Mouse (Mus musculus): ENCODE data around the gene 4933407L21Rik. TPM values are rescaled to one million over a fixed set of nuclear protein-coding genes. Genes with fewer than 3 reads are reported as not detected.
A peak's percentile ranks its signal among the peaks of the same experiment; 100 is the strongest.

The 4933407L21Rik gene
- total and polyA plus RNA-seq, 3 experiments, result 0.17 to 0.71 (median 0.19) TPM

GRCm38 (mm10) chr1:85925183-85925582 lies 3.1 kb upstream of the 4933407L21Rik start:
- H3K79me2 ChIP-seq (replicated peaks; ENCODE audit: control insufficient read depth, extremely low read depth, insufficient read depth, poor library complexity, severe bottlenecking), result no peaks in the 10 kb centered on the region
- H3K4me1 ChIP-seq (ENCODE audit: control insufficient read depth in 1 of 2, insufficient read depth in 2 of 2), result peaks cover 0 to 17% of the 10 kb centered on the region in 2 experiments; a peak in 2 of 4 replicates
- TF ChIP-seq MEF2A (IDR thresholded peaks at IDR 0.05; ENCODE audit: borderline replicate concordance, low read depth, low read length) (no peak), ELF1 (IDR thresholded peaks at IDR 0.05; ENCODE audit: low read depth, low read length) (no peak)
- no peak overlapping the region for H3K4me2 ChIP-seq (ENCODE audit: insufficient read depth, low read depth, poor library complexity, severe bottlenecking)
- no peaks in the 10 kb centered on the region for H3K27me3 ChIP-seq (replicated peaks)
- H3K4me3 ChIP-seq (replicated peaks in 1 of 3; ENCODE audit: low read depth in 2 of 3, low read length in 2 of 3, poor library complexity in 1 of 3), result no peak overlapping the region
- H3K9ac ChIP-seq (ENCODE audit: insufficient read depth, low read depth), result no peak overlapping the region
- H3K27ac ChIP-seq (ENCODE audit: insufficient read depth, low read depth), result no peak overlapping the region
- H3K9me3 ChIP-seq (replicated peaks; ENCODE audit: low read length), result peaks cover 4% of the 10 kb centered on the region
- DNase-seq (ENCODE audit: extremely low read depth), result no peak
- in situ Hi-C loops (cut with MboI; ENCODE audit: low pct_ligation_motif_present, low pct_unique_long_range_greater_than_20kb, low sequenced_read_pairs), result no loop called here
- dilution Hi-C loops (cut with MboI; ENCODE audit: extremely low pct_ligation_motif_present, extremely low pct_unique_long_range_greater_than_20kb, low sequenced_read_pairs), result no loop called here
- H3K36me3 ChIP-seq (replicated peaks in 1 of 2; ENCODE audit: control insufficient read depth in 1 of 2, insufficient read depth in 1 of 2, low read length in 1 of 2), result no peaks in the 10 kb centered on the region

GRCm38 (mm10) chr1:85928688-85929065 lies 394 bp downstream of the 4933407L21Rik start:
- Histone ChIP-seq H3K4me1 (ENCODE audit: control insufficient read depth in 1 of 2, insufficient read depth in 2 of 2) (peaks cover 2 to 37% of the 10 kb centered on the region in 2 experiments; a peak in 3 of 4 replicates), H3K27me3 (replicated peaks) (no peaks in the 10 kb centered on the region), H3K9ac (ENCODE audit: insufficient read depth, low read depth) (no peak overlapping the region), H3K27ac (ENCODE audit: insufficient read depth, low read depth) (no peak overlapping the region), H3K4me2 (ENCODE audit: insufficient read depth, low read depth, poor library complexity, severe bottlenecking) (no peak overlapping the region), H3K9me3 (replicated peaks; ENCODE audit: low read length) (no peaks in the 10 kb centered on the region), H3K36me3 (replicated peaks in 1 of 2; ENCODE audit: control insufficient read depth in 1 of 2, insufficient read depth in 1 of 2, low read length in 1 of 2) (peaks cover 0 to 2% of the 10 kb centered on the region in 2 experiments), H3K79me2 (replicated peaks; ENCODE audit: control insufficient read depth, extremely low read depth, insufficient read depth, poor library complexity, severe bottlenecking) (no peaks in the 10 kb centered on the region), H3K4me3 (replicated peaks in 1 of 3; ENCODE audit: low read depth in 2 of 3, low read length in 2 of 3, poor library complexity in 1 of 3) (no peak overlapping the region)
- in situ Hi-C loops (cut with MboI; ENCODE audit: low pct_ligation_motif_present, low pct_unique_long_range_greater_than_20kb, low sequenced_read_pairs) (no loop called here), dilution Hi-C loops (cut with MboI; ENCODE audit: extremely low pct_ligation_motif_present, extremely low pct_unique_long_range_greater_than_20kb, low sequenced_read_pairs) (no loop called here)
- peak; percentile 23 for DNase-seq (ENCODE audit: extremely low read depth)
- no peak for TF ChIP-seq USF2 (conservative IDR thresholded peaks at IDR 0.05; ENCODE audit: low read depth, low read length)

- TF ChIP-seq ZNF384 (IDR thresholded peaks at IDR 0.05; ENCODE audit: low read depth, low read length), result no peak
- no peak for TF ChIP-seq ETS1 (conservative IDR thresholded peaks at IDR 0.05; ENCODE audit: low read depth, low read length)
- no peak for TF ChIP-seq RAD21 (IDR thresholded peaks at IDR 0.05; ENCODE audit: low read depth, low read length)
- TF ChIP-seq MAX (IDR thresholded peaks at IDR 0.05; ENCODE audit: low read length), result no peak
- no peak for TF ChIP-seq SMC3 (IDR thresholded peaks at IDR 0.05; ENCODE audit: low read depth, low read length)
- no peak for TF ChIP-seq POLR2AphosphoS2 (IDR thresholded peaks at IDR 0.05; ENCODE audit: low read depth, low read length)
- TF ChIP-seq MAZ (IDR thresholded peaks at IDR 0.05; ENCODE audit: low read depth, low read length), result no peak
- TF ChIP-seq JUND (conservative IDR thresholded peaks at IDR 0.05; ENCODE audit: low read depth, low read length), result no peak
- no peak for TF ChIP-seq SIN3A (IDR thresholded peaks at IDR 0.05; ENCODE audit: low read length)
- TF ChIP-seq ZMIZ1 (IDR thresholded peaks at IDR 0.05; ENCODE audit: low read depth, low read length), result no peak
- no peak for TF ChIP-seq E2F4 (IDR thresholded peaks at IDR 0.05; ENCODE audit: insufficient replicate concordance, low read depth, low read length)
- TF ChIP-seq TCF12 (IDR thresholded peaks at IDR 0.05; ENCODE audit: low read depth, low read length), result no peak
- TF ChIP-seq USF1 (IDR thresholded peaks at IDR 0.05; ENCODE audit: low read depth, low read length), result no peak
- TF ChIP-seq IRF4 (IDR thresholded peaks at IDR 0.05; ENCODE audit: low read depth, low read length), result no peak
- no peak for TF ChIP-seq RCOR1 (conservative IDR thresholded peaks at IDR 0.05; ENCODE audit: low read depth, low read length)
- TF ChIP-seq MYC (IDR thresholded peaks at IDR 0.05; ENCODE audit: low read depth, low read length), result no peak
- Histone ChIP-seq H3K79me2 (replicated peaks; ENCODE audit: control insufficient read depth, extremely low read depth, insufficient read depth, poor library complexity, severe bottlenecking) (no peaks in the 10 kb centered on the region), H3K4me2 (ENCODE audit: insufficient read depth, low read depth, poor library complexity, severe bottlenecking) (no peak overlapping the region), H3K4me3 (replicated peaks in 1 of 3; ENCODE audit: low read depth in 2 of 3, low read length in 2 of 3, poor library complexity in 1 of 3) (no peak overlapping the region), H3K27ac (ENCODE audit: insufficient read depth, low read depth) (no peak overlapping the region), H3K36me3 (replicated peaks in 1 of 2; ENCODE audit: control insufficient read depth in 1 of 2, insufficient read depth in 1 of 2, low read length in 1 of 2) (peaks cover 0 to 7% of the 10 kb centered on the region in 2 experiments), H3K27me3 (replicated peaks) (no peaks in the 10 kb centered on the region), H3K9me3 (replicated peaks; ENCODE audit: low read length) (no peaks in the 10 kb centered on the region), H3K9ac (ENCODE audit: insufficient read depth, low read depth) (no peak overlapping the region), H3K4me1 (ENCODE audit: control insufficient read depth in 1 of 2, insufficient read depth in 2 of 2) (peaks cover 6 to 44% of the 10 kb centered on the region in 2 experiments; a peak in 3 of 4 replicates)
- dilution Hi-C loops (cut with MboI; ENCODE audit: extremely low pct_ligation_motif_present, extremely low pct_unique_long_range_greater_than_20kb, low sequenced_read_pairs) (no loop called here), in situ Hi-C loops (cut with MboI; ENCODE audit: low pct_ligation_motif_present, low pct_unique_long_range_greater_than_20kb, low sequenced_read_pairs) (no loop called here)
- DNase-seq (ENCODE audit: extremely low read depth), result no peak
Measured at GRCm38 (mm10) chr1:85929406-85929805, 1.1 kb downstream of the 4933407L21Rik start.
